Mouse (Mus musculus): ENCODE measurements at regions not wholly inside any gene's neighbourhood (a gene's known extent, or its start where the extent isn't known, plus 50 kb on each side); places are given as distances from the start of the nearest gene placed in this dataset.

- TF ChIP-seq CTCF (conservative IDR thresholded peaks at IDR 0.05; ENCODE audit: low read length) (no peak), POU5F1 (IDR thresholded peaks at IDR 0.05; ENCODE audit: borderline replicate concordance, low read length) (no peak), NANOG (IDR thresholded peaks at IDR 0.05; ENCODE audit: borderline replicate concordance, low read length) (no peak)
Observed at GRCm38 (mm10) chr9:33901313-33902076, 584.2 kb upstream of the Kirrel3 start.
